Mouse (Mus musculus): ENCODE data around the gene 0610010F05Rik.
"Not testable (repeated sequence)": the region's sequence is repeated elsewhere in the genome, so short reads cannot be mapped to it uniquely, and the experiment has no call there.

0610010F05Rik gene

DNA sequence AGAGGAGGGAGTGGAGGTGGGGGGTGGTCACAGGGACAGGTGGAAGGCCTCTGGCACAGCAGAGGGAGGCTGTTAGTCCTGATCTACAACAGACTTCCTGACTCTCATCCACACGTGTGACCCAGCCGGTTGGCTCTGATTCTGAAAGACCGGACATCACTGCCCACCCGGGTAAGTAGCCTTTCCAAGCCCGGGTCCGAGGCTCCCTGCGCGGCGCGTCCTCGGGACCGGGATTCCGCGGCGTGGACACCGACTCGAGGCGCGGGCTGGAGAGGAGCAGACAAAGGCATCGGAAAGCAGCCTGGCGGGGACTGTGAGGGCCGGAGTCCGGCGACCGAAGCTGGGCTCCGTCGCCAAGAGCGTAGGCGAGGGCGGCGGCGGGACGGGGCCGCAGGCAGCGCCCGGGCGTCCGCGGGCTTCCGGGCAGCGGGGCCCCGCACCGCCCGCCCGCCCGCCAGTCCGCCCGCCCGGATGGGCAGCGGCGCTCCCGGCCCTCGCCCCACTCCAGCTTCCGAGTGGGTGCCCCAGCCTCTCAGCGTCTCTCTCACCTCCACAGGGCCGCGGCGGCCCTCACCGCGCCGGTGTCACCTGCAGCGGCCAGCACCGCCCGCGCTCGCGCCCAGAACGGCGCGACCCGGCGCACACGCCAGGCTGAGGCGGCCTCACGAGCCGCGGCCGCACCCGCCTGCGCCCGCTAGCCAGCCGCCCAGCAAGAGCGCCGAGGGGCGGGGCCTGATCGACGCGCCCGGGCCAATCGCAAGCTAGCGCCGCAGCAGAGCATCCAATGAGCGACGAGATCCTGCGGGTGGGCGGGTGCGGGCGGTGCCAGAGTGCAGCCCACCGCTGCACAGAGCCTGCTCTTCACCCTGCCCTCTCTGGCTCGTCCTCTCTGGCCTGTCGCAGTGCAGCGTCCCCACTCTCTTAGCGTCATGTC, at the start of gene 0610010F05Rik:
TSS of gene 0610010F05Rik (minus strand) at position 695 of the 934 bp plus-strand sequence.
- DNase-seq (ENCODE audit: low read depth, low spot score), result peak; percentile 91

GRCm38 (mm10) chr11:23682561-23682960, 49.1 kb upstream of the 0610010F05Rik start:
- no peak for DNase-seq (ENCODE audit: low read depth, low spot score)

DNA sequence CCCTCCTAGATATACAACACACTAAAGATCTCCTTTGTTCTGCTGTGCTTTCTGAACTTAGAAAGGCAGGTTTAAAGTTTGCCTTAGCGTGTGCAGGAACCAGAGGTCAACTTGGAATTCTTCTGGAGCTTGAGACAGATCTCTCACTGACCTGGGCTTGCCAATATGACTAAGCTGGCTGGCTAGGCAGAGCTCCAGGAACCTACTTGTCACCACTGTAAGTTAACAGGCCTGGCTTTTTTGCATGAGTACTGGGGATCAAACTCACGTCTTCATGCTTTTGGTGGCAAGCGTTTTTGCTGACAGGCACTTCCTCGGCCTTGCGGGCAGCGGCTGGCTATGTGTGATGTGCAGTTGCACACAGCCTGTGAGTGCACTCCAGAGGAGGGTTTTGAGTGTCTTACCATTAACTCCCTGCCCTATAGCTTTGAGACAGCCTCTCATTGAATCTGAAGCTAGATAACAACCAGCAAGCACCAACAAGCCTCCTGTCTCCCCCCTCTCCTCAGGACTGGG, 47.1 kb upstream of the 0610010F05Rik start:
- DNase-seq (ENCODE audit: low read depth, low spot score), result no peak

DNA sequence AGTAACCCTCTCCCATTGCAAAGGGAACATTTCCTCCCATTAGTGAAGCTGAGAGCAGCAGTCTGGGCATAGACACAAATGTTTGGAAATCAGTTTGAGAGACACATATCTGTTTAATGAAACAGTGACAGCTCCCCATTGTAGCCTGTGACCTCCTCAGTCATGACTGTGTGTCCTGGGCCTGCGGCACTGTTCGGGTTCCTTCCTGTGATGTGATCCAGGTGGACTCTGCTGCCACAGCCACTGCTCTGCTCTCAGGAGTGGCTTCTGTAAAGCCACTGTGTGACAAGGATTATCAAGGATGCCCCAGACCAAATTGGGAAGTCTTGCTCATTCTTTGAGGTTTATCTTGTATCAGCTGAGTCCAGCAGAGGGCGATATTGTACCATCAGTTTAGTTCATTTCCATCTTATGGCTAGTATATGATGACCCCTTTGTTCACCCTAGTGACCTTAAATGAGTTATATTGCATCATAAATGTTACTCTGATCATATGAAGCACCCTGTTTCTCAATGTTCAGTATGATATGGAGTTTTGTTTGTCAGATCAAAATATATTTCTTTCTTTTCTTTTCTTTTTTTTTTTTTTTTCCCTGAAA, 45.7 kb upstream of the 0610010F05Rik start:
- DNase-seq (ENCODE audit: low read depth, low spot score), result peak; percentile 52

GRCm38 (mm10) chr11:23676100-23676499, 42.7 kb upstream of the 0610010F05Rik start:
- DNase-seq (ENCODE audit: low read depth, low spot score), result no peak

DNA sequence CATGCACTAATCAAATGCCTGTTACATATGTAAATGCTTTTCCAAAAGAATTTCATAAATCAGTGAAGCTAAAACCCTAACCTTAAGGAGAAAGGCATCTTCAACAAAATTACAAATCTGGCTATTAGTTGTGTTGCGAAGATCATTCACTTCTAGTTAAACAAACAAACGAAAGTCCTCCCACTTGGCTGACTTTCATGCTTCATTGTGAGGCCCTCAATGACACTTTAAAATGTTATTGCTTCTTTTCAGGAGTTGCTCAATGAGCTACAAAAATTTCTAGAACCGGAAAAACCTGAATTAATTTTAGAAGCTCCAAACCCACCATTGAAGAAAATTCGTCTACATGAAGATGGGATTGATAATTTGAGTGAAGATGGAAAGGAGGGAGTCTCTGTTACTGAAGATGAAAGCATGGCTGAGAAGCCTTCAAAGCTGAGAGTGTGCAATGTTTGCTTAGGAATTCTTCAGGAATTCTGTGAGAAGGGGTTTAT, 38.9 kb upstream of the 0610010F05Rik start:
- no peak for DNase-seq (ENCODE audit: low read depth, low spot score)

GRCm38 (mm10) chr11:23667128-23667527, 33.7 kb upstream of the 0610010F05Rik start:
- DNase-seq (ENCODE audit: low read depth, low spot score), result no peak

DNA sequence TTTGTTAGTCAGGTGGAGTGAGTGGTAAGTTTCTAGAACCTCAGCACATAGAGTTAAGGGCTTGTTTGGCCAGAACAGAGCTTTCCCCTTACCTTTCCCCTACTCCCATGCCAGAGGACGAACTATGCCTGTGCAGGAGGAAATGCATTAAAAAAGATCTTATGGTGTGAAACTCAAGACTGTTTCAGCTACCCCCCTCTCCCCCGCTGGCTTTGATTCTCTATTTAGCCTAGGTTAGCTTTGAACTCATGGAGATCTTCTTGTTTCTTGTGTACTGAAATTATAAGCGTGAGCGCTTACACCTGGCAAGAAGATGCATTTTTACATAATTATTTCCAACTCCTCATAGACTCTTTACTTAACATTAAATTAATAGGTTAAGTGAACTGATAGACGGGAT, 33.1 kb upstream of the 0610010F05Rik start:
- DNase-seq (ENCODE audit: low read depth, low spot score), result no peak

GRCm38 (mm10) chr11:23665798-23666501, 32.5 kb upstream of the 0610010F05Rik start, which contains the start of gene Pex13:
TSS of gene Pex13 (minus strand) at chr11:23665959.
- peak; percentile 84 for DNase-seq (ENCODE audit: low read depth, low spot score)

GRCm38 (mm10) chr11:23665311-23665786, 31.9 kb upstream of the 0610010F05Rik start, which contains the start of gene Pus10:
TSS of gene Pus10 (plus strand) at chr11:23665674.
- peak; percentile 14 for DNase-seq (ENCODE audit: low read depth, low spot score)

- DNase-seq (ENCODE audit: low read depth, low spot score), result no peak
These were observed 30.8 kb upstream of the 0610010F05Rik start for GRCm38 (mm10) chr11:23664232-23664631.

DNA sequence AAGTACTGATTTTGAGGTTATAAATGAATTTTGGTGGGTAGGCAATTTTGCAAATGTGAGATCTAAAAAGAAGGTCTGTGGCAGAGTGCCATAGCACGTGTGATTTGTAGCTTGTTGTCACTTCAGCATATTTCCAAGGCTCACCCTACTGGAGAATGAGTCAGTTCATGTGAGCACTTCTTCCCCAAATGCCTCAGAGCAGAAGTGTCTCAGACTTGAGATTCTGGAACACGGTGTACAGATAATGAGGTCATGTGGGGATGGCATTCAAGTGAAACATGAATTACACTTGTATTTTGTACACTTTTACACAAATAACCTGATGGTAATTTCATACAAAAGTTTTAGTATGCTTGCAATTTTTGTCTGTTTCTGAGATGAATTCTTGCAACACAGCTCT, 24.4 kb upstream of the 0610010F05Rik start:
- DNase-seq (ENCODE audit: low read depth, low spot score), result no peak

DNA sequence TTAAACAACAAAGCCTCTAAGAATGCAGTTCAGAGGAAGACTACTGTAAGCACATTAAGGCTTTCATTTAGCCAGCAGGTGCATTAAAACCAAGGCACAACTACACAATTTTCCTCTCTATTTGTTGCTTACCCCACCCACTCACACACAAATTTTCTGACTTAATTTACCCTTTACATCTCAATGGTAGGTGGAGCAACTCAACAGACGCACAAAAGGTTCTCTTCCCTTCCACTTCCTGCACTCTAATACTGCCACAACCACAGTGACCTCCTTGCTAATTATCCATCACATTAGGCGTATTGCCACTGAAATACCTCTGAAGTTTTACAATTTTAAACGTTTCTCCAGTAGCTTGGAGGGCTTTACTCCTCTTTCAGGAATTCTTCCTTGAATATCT, 20.2 kb upstream of the 0610010F05Rik start:
- DNase-seq (ENCODE audit: low read depth, low spot score), result no peak

DNA sequence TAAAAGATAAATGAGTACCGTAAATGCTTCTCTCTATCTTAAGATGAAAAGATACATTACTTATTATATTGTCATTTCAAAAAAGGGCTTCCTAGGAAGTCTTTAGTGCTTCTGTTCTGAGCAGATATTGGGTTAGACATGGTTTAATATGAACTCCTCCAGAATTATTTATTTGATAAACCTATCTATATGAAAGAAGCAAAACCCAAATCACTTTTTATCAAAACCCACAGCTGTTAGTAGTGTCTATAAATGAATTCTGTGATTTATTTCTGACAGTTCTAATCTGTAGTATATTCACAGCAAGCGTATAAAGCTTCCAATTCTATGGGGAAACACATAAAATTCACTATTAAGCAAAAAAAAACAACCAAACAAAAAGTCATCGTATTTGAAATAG, 14.4 kb upstream of the 0610010F05Rik start:
- no peak for DNase-seq (ENCODE audit: low read depth, low spot score)

DNA sequence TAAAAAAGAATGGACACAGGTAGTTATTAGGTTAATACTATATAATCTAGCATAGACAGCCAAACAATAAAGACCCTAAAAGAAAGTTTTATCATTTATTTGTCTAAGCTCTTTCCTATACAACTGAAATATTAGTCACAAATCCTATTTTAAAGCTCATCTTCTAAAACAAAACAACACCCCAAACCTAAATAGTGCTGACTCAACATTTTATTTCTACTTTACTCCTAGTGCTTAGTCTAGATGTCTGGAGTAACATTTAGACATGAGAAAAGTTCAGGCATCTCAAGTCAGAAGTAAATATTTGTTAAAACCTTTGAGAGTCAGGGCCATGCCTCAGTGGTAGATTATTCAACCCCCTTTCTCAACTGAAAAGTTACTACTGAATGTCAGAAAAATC, 14.0 kb upstream of the 0610010F05Rik start:
- no peak for DNase-seq (ENCODE audit: low read depth, low spot score)

- DNase-seq (ENCODE audit: low read depth, low spot score), result no peak
These were observed 1.1 kb upstream of the 0610010F05Rik start for GRCm38 (mm10) chr11:23634573-23634972.

- DNase-seq (ENCODE audit: low read depth, low spot score), result no peak
These were observed 408 bp upstream of the 0610010F05Rik start for GRCm38 (mm10) chr11:23633879-23634215.

DNA sequence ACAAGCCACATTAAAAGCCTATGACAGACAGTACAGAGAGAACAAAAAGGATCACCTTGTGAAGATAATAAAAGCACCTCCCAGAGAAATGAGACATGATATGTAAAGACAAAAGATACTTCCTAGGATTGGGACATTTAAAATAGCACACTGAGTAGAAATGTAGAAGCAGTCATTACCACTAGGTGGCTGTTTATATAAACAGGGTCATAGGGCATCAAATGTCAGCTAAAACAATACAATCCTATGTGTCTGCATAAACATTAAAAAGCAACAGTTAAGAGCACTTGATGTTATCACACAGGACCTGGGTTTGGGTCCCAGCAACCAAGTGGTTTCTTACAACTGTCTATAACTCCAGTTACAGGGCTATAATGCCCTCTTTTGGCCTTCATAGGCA, 2.8 kb downstream of the 0610010F05Rik start:
- no peak for DNase-seq (ENCODE audit: low read depth, low spot score)

DNA sequence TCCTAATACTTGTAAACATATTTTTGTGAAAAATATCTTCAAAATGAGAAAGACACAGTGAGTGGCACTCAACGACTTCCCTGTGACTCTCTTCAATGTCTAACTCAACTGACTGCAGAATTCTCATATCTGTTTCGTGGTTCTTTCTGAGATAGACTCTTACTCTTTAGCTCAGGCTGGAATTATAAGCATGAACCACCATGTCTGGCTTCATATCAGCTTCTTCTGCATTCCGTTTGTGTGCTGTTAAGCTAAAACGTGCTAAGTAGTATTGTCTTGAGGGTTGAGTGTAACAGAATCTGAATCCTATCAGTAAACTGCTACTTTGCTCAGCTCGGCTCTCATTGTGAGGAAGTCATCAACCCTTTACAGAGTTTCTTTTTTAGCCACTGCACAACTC, 14.4 kb downstream of the 0610010F05Rik start:
- no peak for DNase-seq (ENCODE audit: low read depth, low spot score)

GRCm38 (mm10) chr11:23614546-23614945, 18.9 kb downstream of the 0610010F05Rik start:
- no peak for DNase-seq (ENCODE audit: low read depth, low spot score)

DNA sequence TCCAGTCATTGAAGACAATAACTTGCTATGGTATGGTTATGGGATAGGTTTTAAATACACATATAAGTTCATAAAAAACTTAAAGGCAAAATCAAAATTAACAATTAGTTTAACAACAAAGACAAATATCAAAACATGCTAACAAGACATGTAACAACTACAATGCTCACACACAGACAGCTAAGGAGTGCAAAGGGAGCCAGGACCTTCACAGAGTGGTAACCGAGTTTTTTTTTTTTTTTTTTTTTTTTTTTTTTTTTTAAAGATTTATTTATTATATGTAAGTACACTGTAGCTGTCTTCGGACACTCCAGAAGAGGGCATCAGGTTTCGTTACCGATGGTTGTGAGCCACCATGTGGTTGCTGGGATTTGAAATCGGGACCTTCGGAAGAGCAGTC, 26.1 kb downstream of the 0610010F05Rik start:
- not testable (repeated sequence) for DNase-seq (ENCODE audit: low read depth, low spot score)

GRCm38 (mm10) chr11:23570130-23570529, 63.3 kb downstream of the 0610010F05Rik start:
- no peak for DNase-seq (ENCODE audit: low read depth, low spot score)

Data from retina, postnatal 7 days (tissue).